Mouse (Mus musculus): Measurements from ENCODE around the gene 1700029H14Rik. TPM values are rescaled to one million over a fixed set of nuclear protein-coding genes. Genes with fewer than 3 reads are reported as not detected.

The 1700029H14Rik gene
- polyA plus RNA-seq, 1 experiment from 2014 or later: not detected

DNA sequence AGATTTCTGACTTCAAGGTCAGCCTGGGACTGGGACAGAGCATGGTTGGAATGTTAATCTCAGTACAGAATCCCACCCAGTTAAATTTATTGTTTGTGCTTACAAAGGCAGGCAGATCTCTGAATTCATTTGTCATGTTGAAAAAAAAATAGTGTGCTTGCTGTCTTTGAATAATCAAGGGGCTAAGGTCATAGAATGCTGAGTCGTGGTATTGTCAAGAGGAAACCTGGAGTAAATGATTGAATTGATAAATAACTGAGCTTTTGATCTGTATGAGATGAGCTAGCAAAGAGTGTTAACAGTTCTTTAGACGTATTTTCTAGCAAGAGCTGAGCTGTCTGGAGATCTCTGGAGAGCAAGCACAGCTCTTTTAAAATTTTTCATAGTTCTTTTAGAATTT, 25.2 kb downstream of the 1700029H14Rik start:
- Histone ChIP-seq H3K27me3 (replicated peaks; ENCODE audit: control insufficient read depth, insufficient read depth, low read length) (no peaks in the 10 kb centered on the region), H3K9me3 (ENCODE audit: control insufficient read depth, low read length) (no peaks in the 10 kb centered on the region), H3K4me1 (replicated peaks; ENCODE audit: control insufficient read depth, insufficient read depth, low read length) (peaks cover 3% of the 10 kb centered on the region), H3K4me2 (ENCODE audit: low read length) (no peak overlapping the region), H3K9ac (ENCODE audit: low read length) (no peak overlapping the region), H3K4me3 (ENCODE audit: low read depth, low read length) (no peak overlapping the region), H3K36me3 (ENCODE audit: control insufficient read depth, insufficient read depth, low read length) (no peaks in the 10 kb centered on the region), H3K27ac (ENCODE audit: low read depth) (no peak overlapping the region)
- ATAC-seq (replicated peaks; ENCODE audit: low FRiP score, low TSS enrichment, low read depth) (no peak), DNase-seq (ENCODE audit: low spot score) (no peak)
- 52% methylated on average over 2 of the region's 2 CpGs for WGBS

DNA sequence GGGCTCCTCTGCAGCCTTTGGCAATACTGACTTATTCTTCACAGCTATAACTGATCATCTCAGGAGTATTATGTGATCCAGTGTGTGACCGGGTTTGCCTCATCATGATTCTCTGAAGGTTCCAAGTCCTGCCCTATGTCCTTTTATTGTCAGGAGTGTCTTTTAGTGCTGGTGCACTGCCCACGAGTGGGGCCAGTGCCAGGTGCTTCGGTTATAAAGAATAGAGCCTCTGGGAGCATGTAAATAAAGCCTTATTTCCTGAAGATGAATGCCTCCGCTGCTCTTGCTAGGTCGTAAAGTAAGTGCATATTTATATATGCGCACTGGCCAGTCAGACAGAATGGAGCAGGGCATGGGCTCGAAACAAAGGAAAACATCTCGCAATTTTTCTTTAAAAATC, 29.1 kb downstream of the 1700029H14Rik start:
- ATAC-seq (replicated peaks; ENCODE audit: low FRiP score, low TSS enrichment, low read depth): no peak
- Histone ChIP-seq H3K36me3 (ENCODE audit: control insufficient read depth, insufficient read depth, low read length) (no peaks in the 10 kb centered on the region), H3K4me2 (ENCODE audit: low read length) (no peak overlapping the region), H3K9me3 (ENCODE audit: control insufficient read depth, low read length) (no peaks in the 10 kb centered on the region), H3K27ac (ENCODE audit: low read depth) (no peak overlapping the region), H3K4me1 (replicated peaks; ENCODE audit: control insufficient read depth, insufficient read depth, low read length) (peaks cover 37% of the 10 kb centered on the region), H3K4me3 (ENCODE audit: low read depth, low read length) (no peak overlapping the region), H3K9ac (ENCODE audit: low read length) (no peak overlapping the region), H3K27me3 (replicated peaks; ENCODE audit: control insufficient read depth, insufficient read depth, low read length) (no peaks in the 10 kb centered on the region)
- 66% methylated on average over 8 of the region's 8 CpGs for WGBS
- no peak for DNase-seq (ENCODE audit: low spot score)

DNA sequence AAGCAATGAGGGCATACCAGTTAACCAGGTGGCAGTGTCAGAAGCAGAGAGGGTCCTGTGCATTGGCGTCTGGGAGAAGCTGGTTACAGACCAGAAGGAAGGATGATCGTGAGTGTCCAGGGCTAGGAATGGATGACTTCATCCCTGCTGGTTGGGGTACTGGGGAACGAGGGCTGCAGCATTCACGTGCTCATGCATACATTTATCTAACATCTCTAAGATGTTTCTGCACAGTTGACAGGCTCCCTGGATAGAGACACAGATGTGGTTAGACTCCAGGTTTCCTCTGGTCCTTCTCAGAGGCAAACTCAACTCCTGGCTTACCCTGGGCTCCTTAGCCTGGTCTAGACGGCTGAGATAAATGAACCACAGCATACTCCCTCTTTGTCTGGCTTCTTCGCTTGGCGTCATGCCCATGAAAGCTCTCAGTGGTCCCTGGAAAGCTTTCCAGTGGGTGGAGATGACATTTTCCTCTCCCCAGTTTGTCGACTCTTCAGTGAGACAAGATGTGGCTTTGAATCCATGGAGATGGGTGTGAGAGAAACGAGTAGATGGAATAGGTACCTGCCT, 30.6 kb downstream of the 1700029H14Rik start:
- ATAC-seq (replicated peaks; ENCODE audit: low FRiP score, low TSS enrichment, low read depth) (0 out of 2 replicates have a peak, but pooled peaks have one; percentile 30), DNase-seq (ENCODE audit: low spot score) (peak; percentile 73)
- Histone ChIP-seq H3K4me2 (ENCODE audit: low read length) (0 out of 2 replicates have a peak overlapping the region, but pooled peaks have one; percentile 0), H3K4me1 (replicated peaks; ENCODE audit: control insufficient read depth, insufficient read depth, low read length) (peaks cover 37% of the 10 kb centered on the region), H3K4me3 (ENCODE audit: low read depth, low read length) (no peak overlapping the region), H3K27me3 (replicated peaks; ENCODE audit: control insufficient read depth, insufficient read depth, low read length) (no peaks in the 10 kb centered on the region), H3K9me3 (ENCODE audit: control insufficient read depth, low read length) (0 out of 2 replicates have a peak, but pooled peaks cover 2% of the 10 kb centered on the region), H3K9ac (ENCODE audit: low read length) (no peak overlapping the region), H3K36me3 (ENCODE audit: control insufficient read depth, insufficient read depth, low read length) (no peaks in the 10 kb centered on the region), H3K27ac (ENCODE audit: low read depth) (peak overlapping the region; percentile 57)
- WGBS: 42% methylated on average over 9 of the region's 9 CpGs

DNA sequence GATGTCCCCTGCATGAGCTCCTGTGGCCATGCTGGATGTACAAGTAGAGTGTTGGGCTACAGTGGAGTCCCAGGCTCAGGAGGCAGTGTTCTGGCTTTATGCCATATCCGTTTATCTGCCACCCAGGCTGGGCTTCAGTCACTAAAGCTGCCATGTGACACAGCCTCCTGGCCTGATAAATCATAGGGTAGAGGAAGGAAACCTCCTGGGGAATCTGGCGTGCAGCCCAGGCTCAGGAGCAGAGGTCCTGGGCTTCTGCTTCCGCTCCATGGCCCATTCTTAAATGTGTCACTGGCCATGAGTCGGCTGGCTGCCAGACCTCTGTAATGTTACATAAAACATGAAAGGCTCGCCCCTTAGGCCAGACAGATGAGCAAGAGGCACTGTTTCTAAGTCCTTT, 31.3 kb downstream of the 1700029H14Rik start:
- Histone ChIP-seq H3K4me1 (replicated peaks; ENCODE audit: control insufficient read depth, insufficient read depth, low read length) (peaks cover 37% of the 10 kb centered on the region), H3K9ac (ENCODE audit: low read length) (no peak overlapping the region), H3K27ac (ENCODE audit: low read depth) (peak overlapping the region; percentile 57), H3K4me3 (ENCODE audit: low read depth, low read length) (no peak overlapping the region), H3K4me2 (ENCODE audit: low read length) (0 out of 2 replicates have a peak overlapping the region, but pooled peaks have one; percentile 0), H3K9me3 (ENCODE audit: control insufficient read depth, low read length) (0 out of 2 replicates have a peak, but pooled peaks cover 2% of the 10 kb centered on the region), H3K27me3 (replicated peaks; ENCODE audit: control insufficient read depth, insufficient read depth, low read length) (no peaks in the 10 kb centered on the region), H3K36me3 (ENCODE audit: control insufficient read depth, insufficient read depth, low read length) (no peaks in the 10 kb centered on the region)
- WGBS: 27% methylated on average over 5 of the region's 5 CpGs
- ATAC-seq (replicated peaks; ENCODE audit: low FRiP score, low TSS enrichment, low read depth): peak; percentile 72
- peak; percentile 66 for DNase-seq (ENCODE audit: low spot score)

DNA sequence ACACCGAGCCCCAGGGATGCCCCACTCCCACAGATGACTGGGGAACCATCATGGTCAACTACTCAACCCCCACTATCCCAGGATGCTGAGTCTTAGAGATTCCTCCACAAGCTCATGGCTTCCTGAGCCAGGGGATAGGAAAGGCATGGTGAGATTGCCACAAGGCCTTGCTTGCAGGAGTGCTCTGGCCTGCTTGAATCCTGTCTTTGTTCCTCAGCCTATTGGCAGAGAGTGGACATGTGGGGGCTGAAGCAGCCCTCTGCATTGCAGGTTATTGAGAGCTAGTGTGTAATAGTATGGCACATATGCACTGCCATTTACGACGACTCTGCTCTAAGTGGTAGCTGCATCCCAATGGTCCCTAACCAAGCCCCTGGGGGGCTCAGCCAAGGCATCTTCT, 31.9 kb downstream of the 1700029H14Rik start:
- WGBS: 80% methylated on average over 3 of the region's 3 CpGs

DNA sequence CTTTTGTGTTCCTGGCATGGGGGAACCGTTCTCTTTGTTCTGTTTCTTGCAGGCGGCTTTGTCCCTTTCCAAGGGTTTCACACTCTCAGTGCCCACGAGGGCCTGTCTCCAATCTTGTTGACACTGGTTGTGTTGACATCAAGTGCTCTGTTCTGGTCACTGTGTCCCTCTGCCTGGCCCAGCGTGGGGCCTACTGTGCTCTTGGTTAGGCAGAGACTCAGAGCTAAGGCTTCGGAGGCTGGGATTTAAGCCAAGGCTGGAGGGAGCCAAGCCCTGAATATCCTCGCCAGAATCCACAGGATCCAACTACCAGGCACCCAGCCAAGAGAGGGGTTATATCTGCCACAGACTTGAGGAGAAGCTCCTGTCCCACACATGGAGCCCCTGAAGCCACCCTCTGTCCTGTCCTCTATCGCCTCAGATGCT, 32.4 kb downstream of the 1700029H14Rik start:
- Histone ChIP-seq H3K4me3 (ENCODE audit: low read depth, low read length) (no peak overlapping the region), H3K9ac (ENCODE audit: low read length) (no peak overlapping the region), H3K36me3 (ENCODE audit: control insufficient read depth, insufficient read depth, low read length) (no peaks in the 10 kb centered on the region), H3K27ac (ENCODE audit: low read depth) (peak overlapping the region; percentile 57; the same call in 1 of the 2 replicates), H3K4me2 (ENCODE audit: low read length) (no peak overlapping the region), H3K4me1 (replicated peaks; ENCODE audit: control insufficient read depth, insufficient read depth, low read length) (peaks cover 37% of the 10 kb centered on the region), H3K9me3 (ENCODE audit: control insufficient read depth, low read length) (0 out of 2 replicates have a peak, but pooled peaks cover 2% of the 10 kb centered on the region), H3K27me3 (replicated peaks; ENCODE audit: control insufficient read depth, insufficient read depth, low read length) (no peaks in the 10 kb centered on the region)
- DNase-seq (ENCODE audit: low spot score) (no peak), ATAC-seq (replicated peaks; ENCODE audit: low FRiP score, low TSS enrichment, low read depth) (0 out of 2 replicates have a peak, but pooled peaks have one; percentile 14)
- WGBS: 56% methylated on average over 7 of the region's 7 CpGs

More for the DNA sequence above, 31.9 kb downstream of the 1700029H14Rik start:
- H3K9ac ChIP-seq (ENCODE audit: low read length): no peak overlapping the region
- H3K27me3 ChIP-seq (replicated peaks; ENCODE audit: control insufficient read depth, insufficient read depth, low read length): no peaks in the 10 kb centered on the region
- 0 out of 2 replicates have a peak overlapping the region, but pooled peaks have one; percentile 0 for H3K4me2 ChIP-seq (ENCODE audit: low read length)
- H3K27ac ChIP-seq (ENCODE audit: low read depth): peak overlapping the region; percentile 57; the same call in 1 of the 2 replicates
- peaks cover 37% of the 10 kb centered on the region for H3K4me1 ChIP-seq (replicated peaks; ENCODE audit: control insufficient read depth, insufficient read depth, low read length)
- ATAC-seq (replicated peaks; ENCODE audit: low FRiP score, low TSS enrichment, low read depth) (0 out of 2 replicates have a peak, but pooled peaks have one; percentile 4), DNase-seq (ENCODE audit: low spot score) (no peak)
- no peaks in the 10 kb centered on the region for H3K36me3 ChIP-seq (ENCODE audit: control insufficient read depth, insufficient read depth, low read length)
- no peak overlapping the region for H3K4me3 ChIP-seq (ENCODE audit: low read depth, low read length)
- H3K9me3 ChIP-seq (ENCODE audit: control insufficient read depth, low read length): 0 out of 2 replicates have a peak, but pooled peaks cover 2% of the 10 kb centered on the region

DNA sequence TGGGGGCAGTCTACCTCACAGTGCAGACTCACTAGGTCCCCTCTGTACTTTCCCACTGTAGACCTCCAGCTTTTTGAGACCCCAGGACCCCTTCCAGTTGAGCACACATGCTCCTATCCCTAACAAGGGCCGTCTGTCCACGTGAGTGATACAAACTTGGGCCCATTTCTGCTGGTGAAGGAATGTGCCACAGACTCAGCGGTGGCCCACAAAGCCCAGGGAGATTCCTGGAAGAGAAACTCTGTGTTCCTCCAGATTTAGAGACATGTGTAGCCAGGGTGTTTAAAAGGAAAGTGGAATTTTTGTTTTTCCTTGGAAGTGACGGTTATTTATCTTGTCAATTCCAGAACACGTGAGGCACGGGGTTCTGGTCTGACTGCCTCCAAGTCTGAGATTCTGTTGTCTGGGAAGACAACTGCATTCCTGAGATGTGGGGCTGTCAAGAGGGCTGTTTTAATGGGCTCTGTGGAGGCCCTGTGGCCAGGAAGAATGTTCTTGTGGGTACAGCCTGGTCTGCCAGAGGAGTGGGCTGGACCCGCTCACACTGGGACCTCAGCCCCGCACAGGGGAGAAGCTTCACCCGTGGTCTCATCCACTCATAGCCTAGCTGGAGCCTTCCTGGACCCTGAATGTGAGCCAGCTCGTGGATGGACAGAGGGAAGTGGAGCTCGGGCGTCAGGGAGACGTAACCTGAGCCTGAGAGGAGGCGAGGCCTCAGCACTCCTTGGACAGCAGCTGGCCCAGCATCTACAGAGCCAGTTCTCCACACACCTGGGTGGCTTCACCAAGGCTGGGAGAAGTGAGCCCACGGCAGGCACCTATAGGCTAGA, 33.0 kb downstream of the 1700029H14Rik start:
- Histone ChIP-seq H3K4me3 (ENCODE audit: low read depth, low read length) (no peak overlapping the region), H3K27me3 (replicated peaks; ENCODE audit: control insufficient read depth, insufficient read depth, low read length) (no peaks in the 10 kb centered on the region), H3K4me2 (ENCODE audit: low read length) (no peak overlapping the region), H3K9me3 (ENCODE audit: control insufficient read depth, low read length) (0 out of 2 replicates have a peak, but pooled peaks cover 2% of the 10 kb centered on the region), H3K4me1 (replicated peaks; ENCODE audit: control insufficient read depth, insufficient read depth, low read length) (peaks cover 37% of the 10 kb centered on the region), H3K9ac (ENCODE audit: low read length) (no peak overlapping the region), H3K36me3 (ENCODE audit: control insufficient read depth, insufficient read depth, low read length) (no peaks in the 10 kb centered on the region), H3K27ac (ENCODE audit: low read depth) (peak overlapping the region; percentile 57; the same call in 1 of the 2 replicates)
- DNase-seq (ENCODE audit: low spot score) (no peak), ATAC-seq (replicated peaks; ENCODE audit: low FRiP score, low TSS enrichment, low read depth) (no peak)
- 48% methylated on average over 15 of the region's 15 CpGs for WGBS

DNA sequence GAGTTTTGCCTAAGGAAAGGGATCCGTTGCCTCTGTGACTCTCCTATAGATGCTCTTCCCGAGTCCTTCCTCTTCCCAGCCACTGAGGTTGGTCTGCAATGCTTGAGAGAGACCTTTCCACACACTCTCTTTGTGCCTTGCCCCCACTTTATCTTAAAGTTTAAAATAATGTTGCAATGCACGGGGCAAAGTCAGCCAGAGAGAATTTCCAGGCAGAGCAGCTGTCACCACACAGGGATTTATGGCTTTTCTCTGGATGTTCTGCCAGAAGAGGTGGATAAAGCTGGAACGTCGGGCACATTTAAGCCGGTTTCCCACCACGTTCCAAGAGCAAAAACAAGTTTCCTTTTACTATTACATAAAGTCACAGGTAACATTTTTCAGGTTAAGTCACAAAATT, 40.9 kb downstream of the 1700029H14Rik start:
- H3K9me3 ChIP-seq (ENCODE audit: control insufficient read depth, low read length): no peaks in the 10 kb centered on the region
- no peak overlapping the region for H3K4me3 ChIP-seq (ENCODE audit: low read depth, low read length)
- peaks cover 29% of the 10 kb centered on the region for H3K4me1 ChIP-seq (replicated peaks; ENCODE audit: control insufficient read depth, insufficient read depth, low read length)
- no peak overlapping the region for H3K4me2 ChIP-seq (ENCODE audit: low read length)
- no peaks in the 10 kb centered on the region for H3K36me3 ChIP-seq (ENCODE audit: control insufficient read depth, insufficient read depth, low read length)
- H3K27ac ChIP-seq (ENCODE audit: low read depth): no peak overlapping the region
- WGBS: 16% methylated on average over 7 of the region's 7 CpGs
- ATAC-seq (replicated peaks; ENCODE audit: low FRiP score, low TSS enrichment, low read depth) (no peak), DNase-seq (ENCODE audit: low spot score) (no peak)
- H3K9ac ChIP-seq (ENCODE audit: low read length): no peak overlapping the region
- no peaks in the 10 kb centered on the region for H3K27me3 ChIP-seq (replicated peaks; ENCODE audit: control insufficient read depth, insufficient read depth, low read length)
